Mouse (Mus musculus) brain, embryonic 18.5 days (tissue): ENCODE measurements at regions not wholly inside any gene's neighbourhood (a gene's known extent, or its start where the extent isn't known, plus 50 kb on each side); places are given as distances from the start of the nearest gene placed in this dataset.

Source experiments
- DNase-seq: peaks from one replicate; pipeline ENCODE4 v3.0.0-alpha.2; 2012; ENCODE audit warnings: low read depth, low spot score

DNA sequence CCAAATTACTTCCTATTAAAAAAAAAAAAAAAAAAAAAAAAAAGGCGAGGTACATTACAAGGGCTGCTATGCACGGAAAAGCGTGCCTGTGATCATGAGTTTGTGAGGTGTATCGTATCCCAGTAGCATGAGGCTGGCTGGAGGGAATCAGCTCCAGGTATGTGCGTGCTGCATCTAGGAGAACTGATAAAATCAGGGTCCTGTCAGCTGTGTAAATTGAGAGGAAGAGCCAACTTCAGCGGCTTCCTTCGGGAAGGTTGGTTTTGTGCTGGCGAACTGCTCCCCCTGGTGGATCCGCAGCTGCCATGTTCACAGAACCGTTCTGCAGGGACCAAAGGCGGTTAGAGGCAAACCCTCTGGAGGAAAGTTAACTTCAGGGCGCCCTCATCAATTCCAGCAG, 60.8 kb upstream of the Gm10295 start:
- DNase-seq: peak; percentile 66

DNA sequence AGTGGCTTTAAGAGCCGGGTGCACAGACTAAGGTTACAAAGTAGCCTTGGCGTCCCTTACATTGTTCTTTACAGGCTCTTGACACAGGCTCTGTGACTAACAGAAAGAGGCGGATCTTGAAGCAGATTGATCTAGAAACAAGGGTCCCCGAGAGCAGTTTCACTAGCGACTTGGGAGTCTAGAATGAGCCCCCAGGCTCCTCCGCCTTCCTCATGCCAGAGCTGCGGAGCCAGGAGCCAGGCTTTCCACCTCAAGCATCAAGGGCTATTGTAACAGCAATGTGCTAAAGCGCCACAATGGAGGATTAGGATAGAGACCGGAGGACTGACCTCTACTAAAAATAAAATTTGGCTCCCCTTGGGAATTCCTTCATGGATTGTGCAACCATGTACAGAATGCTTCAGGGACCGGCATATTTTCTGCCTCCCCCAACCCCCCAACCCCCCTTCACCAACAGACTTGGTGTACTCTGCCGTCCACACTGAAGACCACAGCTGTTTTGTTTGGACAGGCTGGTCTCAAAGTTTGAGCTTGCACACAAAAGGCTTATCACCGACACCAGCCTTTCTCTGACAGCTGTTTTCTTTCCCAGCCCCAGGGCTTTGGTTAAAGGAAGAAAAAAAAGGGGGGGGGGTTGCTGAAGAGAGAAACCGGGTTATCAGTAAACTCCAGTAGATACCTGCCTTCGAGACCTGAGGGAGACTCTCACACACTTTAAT, 60.2 kb upstream of the Gm10295 start:
- DNase-seq: peak; percentile 1

DNA sequence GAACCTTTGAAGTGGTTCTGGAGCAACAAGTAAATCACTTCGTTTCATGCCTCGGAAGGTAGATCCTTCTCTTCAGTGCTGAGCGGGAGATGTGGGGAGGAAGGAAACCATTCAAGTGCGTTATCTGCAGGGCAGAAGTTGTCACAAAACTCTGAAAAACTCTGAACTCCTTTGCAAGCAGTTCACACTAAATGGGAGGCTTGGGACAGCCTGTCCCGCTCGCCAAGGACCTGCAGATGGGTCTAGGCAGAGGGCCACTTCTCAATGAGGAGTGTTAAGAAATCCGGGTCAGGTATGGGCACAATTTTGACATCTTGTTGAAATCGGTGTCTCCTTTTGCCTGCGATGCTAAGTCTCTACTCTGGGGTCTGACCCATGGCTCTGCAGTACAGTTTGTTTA, 58.6 kb upstream of the Gm10295 start:
- no peak for DNase-seq

DNA sequence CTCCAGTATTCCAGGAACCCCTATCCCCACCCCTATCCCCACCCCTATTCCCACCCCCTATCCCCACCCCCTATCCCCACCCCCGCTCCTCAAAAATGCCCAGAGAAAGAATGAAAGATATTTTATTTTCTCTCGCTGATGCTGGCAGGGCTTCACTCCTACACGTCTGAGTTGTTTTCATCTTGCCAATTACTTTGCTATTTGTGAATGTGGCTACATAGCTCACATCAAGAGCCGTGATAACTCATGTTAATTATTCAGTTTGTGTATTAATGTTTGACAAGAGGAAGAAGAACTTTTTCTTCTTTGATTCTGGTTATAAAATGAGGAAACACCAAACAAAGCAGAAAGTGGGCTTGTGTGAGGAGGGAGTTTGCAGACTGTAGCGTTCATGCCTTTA, 57.8 kb upstream of the Gm10295 start:
- no peak for DNase-seq

DNA sequence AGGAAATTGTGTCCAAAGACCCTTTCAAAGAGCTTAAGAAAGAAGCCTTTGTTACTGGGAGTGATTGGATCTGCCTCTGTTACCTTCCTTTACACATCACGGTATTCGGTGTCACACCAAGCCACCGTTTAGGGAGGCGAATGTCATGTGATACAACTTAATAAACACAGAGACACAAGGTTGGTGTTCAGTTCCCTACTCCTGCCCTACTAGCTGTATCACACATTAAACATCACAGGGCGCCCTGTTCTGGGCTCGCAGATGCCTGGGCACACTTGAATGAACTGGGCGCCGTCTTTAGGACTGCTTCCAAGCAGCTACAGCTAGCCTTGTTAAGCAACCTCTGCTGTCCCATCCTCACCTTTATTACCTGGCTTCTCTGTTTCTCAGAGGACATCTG, 55.0 kb upstream of the Gm10295 start:
- no peak for DNase-seq
